Mouse (Mus musculus): ENCODE results near the gene 1700093K21Rik. TPM values are rescaled to one million over a fixed set of nuclear protein-coding genes. Genes with fewer than 3 reads are reported as not detected.

The 1700093K21Rik gene
- polyA plus RNA-seq, 1 experiment = 0.22 TPM

DNA sequence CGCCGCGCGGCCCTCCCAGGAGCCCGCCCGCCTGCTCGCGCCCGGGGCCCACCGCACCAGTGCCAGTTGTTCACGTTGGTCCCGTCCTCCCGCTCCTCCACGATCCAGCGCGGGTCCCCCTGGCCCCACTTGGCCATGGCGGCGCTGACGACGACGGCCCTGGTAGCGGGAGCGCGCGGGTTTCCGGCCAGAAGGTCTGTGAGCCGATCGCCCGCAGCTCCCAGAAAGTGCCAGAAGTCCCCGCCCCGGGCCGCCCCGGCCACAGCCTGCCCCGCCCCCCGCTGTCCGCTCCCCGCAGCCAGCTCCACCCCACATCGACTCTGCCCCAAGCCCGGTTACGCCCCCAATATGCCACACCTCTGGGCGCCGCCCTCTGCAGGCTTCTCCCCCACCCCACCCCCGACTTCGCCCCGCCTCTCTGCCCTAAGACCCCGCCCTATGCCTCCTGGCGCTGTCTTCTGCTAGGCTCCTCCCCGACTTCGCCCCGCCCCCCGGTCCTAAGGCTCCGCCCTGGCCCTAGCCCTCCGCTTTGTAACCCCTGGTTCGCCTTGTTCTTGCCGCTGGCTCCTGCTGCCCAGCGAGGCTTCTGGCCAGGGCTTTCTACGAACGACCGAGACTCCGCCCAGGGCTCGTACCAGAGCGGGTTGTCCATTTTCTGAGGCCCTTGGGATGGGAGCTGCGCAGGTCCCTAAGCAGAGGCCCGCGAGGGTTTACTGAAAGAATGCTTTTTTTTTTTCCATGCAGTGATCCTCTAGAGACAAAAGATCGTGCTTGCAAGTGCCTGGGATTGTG, 23.0 kb downstream of the 1700093K21Rik start, which contains the start of gene Ahsa2:
Ahsa2 (minus strand) TSS at position 313 of the 792 bp plus-strand sequence.
- Histone ChIP-seq H3K27me3 (ENCODE audit: control insufficient read depth, insufficient read depth, insufficient read length) (no peaks in the 10 kb centered on the region), H3K79me2 (ENCODE audit: control insufficient read depth, insufficient read depth) (peaks cover 33% of the 10 kb centered on the region), H3K4me3 (peak within 1 kb of the TSS; percentile 57), H3ac (ENCODE audit: control insufficient read depth, insufficient read length) (peak within 1 kb of the TSS; percentile 71), H3K36me3 (ENCODE audit: control insufficient read depth, insufficient read depth) (peaks cover 18% of the 10 kb centered on the region), H3K4me2 (ENCODE audit: low read depth) (peak within 1 kb of the TSS; percentile 92)
- peak; percentile 86 for TF ChIP-seq POLR2AphosphoS2 (IDR thresholded peaks at IDR 0.05; ENCODE audit: insufficient read length, low read depth)
- no peak for TF ChIP-seq REST (IDR thresholded peaks at IDR 0.05; ENCODE audit: insufficient read depth, insufficient read length)
- TF ChIP-seq SRF (IDR thresholded peaks at IDR 0.05; ENCODE audit: control insufficient read depth, insufficient read length, low read depth) = no peak
- TF ChIP-seq MYOD1 (IDR thresholded peaks at IDR 0.05; ENCODE audit: control insufficient read depth in 1 of 3, insufficient read length in 2 of 3, low read depth in 2 of 3) = no peak
- no peak for TF ChIP-seq USF1 (IDR thresholded peaks at IDR 0.05; ENCODE audit: low read depth)
- TF ChIP-seq MAX (IDR thresholded peaks at IDR 0.05; ENCODE audit: low read depth) = no peak
- no peak for TF ChIP-seq TCF3 (IDR thresholded peaks at IDR 0.05; ENCODE audit: insufficient read length, low read depth)
- no peak for TF ChIP-seq E2F4 (IDR thresholded peaks at IDR 0.05; ENCODE audit: insufficient read depth)
- no peak for TF ChIP-seq TCF12 (IDR thresholded peaks at IDR 0.05; ENCODE audit: insufficient read depth, poor library complexity, severe bottlenecking)
- TF ChIP-seq POLR2A (IDR thresholded peaks at IDR 0.05; ENCODE audit: insufficient read length, low read depth) = peak; percentile 83
- TF ChIP-seq CEBPB (IDR thresholded peaks at IDR 0.05; ENCODE audit: insufficient read depth, poor library complexity, severe bottlenecking) = no peak
- TF ChIP-seq MYOG (IDR thresholded peaks at IDR 0.05; ENCODE audit: control insufficient read depth in 1 of 3, insufficient read depth in 1 of 3, insufficient read length in 2 of 3, low read depth in 2 of 3) = no peak

DNA sequence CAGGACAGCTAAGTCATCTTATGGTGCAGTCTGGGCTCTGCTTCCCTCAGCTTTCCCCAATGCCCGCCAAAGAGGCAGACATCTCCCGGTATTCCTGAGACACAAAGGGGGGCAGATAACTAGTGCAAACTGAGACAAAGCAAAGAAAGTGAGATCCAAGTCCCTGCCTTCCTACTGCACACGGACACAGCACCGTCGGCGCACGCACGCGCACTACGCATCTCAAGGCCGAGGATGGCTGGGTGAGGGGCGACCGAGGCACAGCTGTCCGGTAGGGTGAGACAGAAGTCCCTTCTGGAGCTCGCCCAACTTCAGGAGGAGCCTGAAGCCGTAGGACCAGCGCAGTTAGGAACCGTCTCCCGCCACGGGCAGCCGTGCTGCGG, 23.6 kb downstream of the 1700093K21Rik start:
- Histone ChIP-seq H3K27me3 (ENCODE audit: control insufficient read depth, insufficient read depth, insufficient read length) (no peaks in the 10 kb centered on the region), H3K36me3 (ENCODE audit: control insufficient read depth, insufficient read depth) (peaks cover 23% of the 10 kb centered on the region), H3ac (ENCODE audit: control insufficient read depth, insufficient read length) (peak overlapping the region; percentile 71), H3K79me2 (ENCODE audit: control insufficient read depth, insufficient read depth) (peaks cover 33% of the 10 kb centered on the region), H3K4me3 (peak overlapping the region; percentile 57), H3K4me2 (ENCODE audit: low read depth) (peak overlapping the region; percentile 92)
- TF ChIP-seq POLR2AphosphoS2 (IDR thresholded peaks at IDR 0.05; ENCODE audit: insufficient read length, low read depth) (no peak), MAX (IDR thresholded peaks at IDR 0.05; ENCODE audit: low read depth) (no peak), POLR2A (IDR thresholded peaks at IDR 0.05; ENCODE audit: insufficient read length, low read depth) (no peak), MYOD1 (IDR thresholded peaks at IDR 0.05; ENCODE audit: control insufficient read depth in 1 of 3, insufficient read length in 2 of 3, low read depth in 2 of 3) (peak in 2 of 3 experiments; percentile 70 to 75), SRF (IDR thresholded peaks at IDR 0.05; ENCODE audit: control insufficient read depth, insufficient read length, low read depth) (no peak), E2F4 (IDR thresholded peaks at IDR 0.05; ENCODE audit: insufficient read depth) (no peak), CEBPB (IDR thresholded peaks at IDR 0.05; ENCODE audit: insufficient read depth, poor library complexity, severe bottlenecking) (no peak), USF1 (IDR thresholded peaks at IDR 0.05; ENCODE audit: low read depth) (no peak), TCF3 (IDR thresholded peaks at IDR 0.05; ENCODE audit: insufficient read length, low read depth) (no peak), TCF12 (IDR thresholded peaks at IDR 0.05; ENCODE audit: insufficient read depth, poor library complexity, severe bottlenecking) (no peak), REST (IDR thresholded peaks at IDR 0.05; ENCODE audit: insufficient read depth, insufficient read length) (no peak), MYOG (IDR thresholded peaks at IDR 0.05; ENCODE audit: control insufficient read depth in 1 of 3, insufficient read depth in 1 of 3, insufficient read length in 2 of 3, low read depth in 2 of 3) (peak; percentile 2 to 76 (median 72))

DNA sequence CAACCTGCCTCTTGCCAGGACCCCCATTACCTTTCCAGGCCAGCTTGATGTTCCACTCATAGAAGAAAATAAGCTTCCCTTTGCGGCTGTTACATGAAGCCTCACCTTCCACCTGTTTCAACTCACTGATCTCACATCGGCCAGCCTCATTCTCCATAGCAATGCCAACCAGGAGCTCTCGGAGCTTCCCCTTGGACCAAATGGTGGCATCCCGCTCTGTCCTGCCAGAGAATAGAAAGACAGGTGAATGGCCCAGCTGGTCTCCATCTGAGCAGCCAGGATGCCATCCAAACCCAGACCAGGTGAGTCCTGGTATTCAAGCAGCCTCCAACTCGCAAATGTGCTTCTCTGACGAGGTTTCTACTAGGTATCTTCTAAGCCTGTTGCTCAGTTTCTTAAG, 24.3 kb downstream of the 1700093K21Rik start:
- Histone ChIP-seq H3K27me3 (ENCODE audit: control insufficient read depth, insufficient read depth, insufficient read length) (no peaks in the 10 kb centered on the region), H3K4me3 (peak overlapping the region; percentile 57)

DNA sequence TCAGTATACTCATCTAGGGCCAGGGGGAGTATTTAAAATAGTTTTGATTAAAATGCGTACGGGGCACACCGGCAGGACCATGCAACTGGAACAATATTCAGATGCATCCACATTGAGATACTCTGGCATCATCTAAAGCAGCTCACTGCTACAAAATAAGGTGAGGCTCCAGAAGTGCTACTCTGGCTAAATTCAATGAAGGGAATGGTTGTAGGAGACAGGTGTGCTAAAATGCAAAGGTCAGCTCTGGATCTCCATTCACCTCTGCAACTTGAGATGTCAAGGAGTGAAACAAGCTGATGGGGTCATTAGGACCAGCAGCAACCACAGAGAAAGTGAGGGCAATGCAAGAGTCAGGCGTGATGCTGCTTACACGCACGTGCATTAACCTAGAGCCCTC, 25.7 kb downstream of the 1700093K21Rik start:
- Histone ChIP-seq H3K27me3 (ENCODE audit: control insufficient read depth, insufficient read depth, insufficient read length) (no peaks in the 10 kb centered on the region), H3K4me3 (no peak overlapping the region), H3ac (ENCODE audit: control insufficient read depth, insufficient read length) (no peak overlapping the region), H3K79me2 (ENCODE audit: control insufficient read depth, insufficient read depth) (peaks cover 33% of the 10 kb centered on the region), H3K4me2 (ENCODE audit: low read depth) (no peak overlapping the region), H3K36me3 (ENCODE audit: control insufficient read depth, insufficient read depth) (peaks cover 44% of the 10 kb centered on the region)
- TF ChIP-seq MYOG (IDR thresholded peaks at IDR 0.05; ENCODE audit: control insufficient read depth in 1 of 3, insufficient read depth in 1 of 3, insufficient read length in 2 of 3, low read depth in 2 of 3) = no peak
- TF ChIP-seq POLR2AphosphoS2 (IDR thresholded peaks at IDR 0.05; ENCODE audit: insufficient read length, low read depth) = peak; percentile 77
- TF ChIP-seq POLR2A (IDR thresholded peaks at IDR 0.05; ENCODE audit: insufficient read length, low read depth) = peak; percentile 14

More for the DNA sequence above, 24.3 kb downstream of the 1700093K21Rik start:
- TF ChIP-seq CEBPB (IDR thresholded peaks at IDR 0.05; ENCODE audit: insufficient read depth, poor library complexity, severe bottlenecking) (no peak), TCF3 (IDR thresholded peaks at IDR 0.05; ENCODE audit: insufficient read length, low read depth) (no peak), E2F4 (IDR thresholded peaks at IDR 0.05; ENCODE audit: insufficient read depth) (no peak), MAX (IDR thresholded peaks at IDR 0.05; ENCODE audit: low read depth) (no peak), POLR2AphosphoS2 (IDR thresholded peaks at IDR 0.05; ENCODE audit: insufficient read length, low read depth) (no peak), MYOD1 (IDR thresholded peaks at IDR 0.05; ENCODE audit: control insufficient read depth in 1 of 3, insufficient read length in 2 of 3, low read depth in 2 of 3) (no peak)
- peak overlapping the region; percentile 92 for H3K4me2 ChIP-seq (ENCODE audit: low read depth)
- H3K36me3 ChIP-seq (ENCODE audit: control insufficient read depth, insufficient read depth) = peaks cover 30% of the 10 kb centered on the region
- H3K79me2 ChIP-seq (ENCODE audit: control insufficient read depth, insufficient read depth) = peaks cover 33% of the 10 kb centered on the region
- H3ac ChIP-seq (ENCODE audit: control insufficient read depth, insufficient read length) = peak overlapping the region; percentile 71
